Mouse (Mus musculus): ENCODE data around the gene Gtpbp3. TPM values are rescaled to one million over a fixed set of nuclear protein-coding genes. Genes with fewer than 3 reads are reported as not detected.

Gtpbp3 gene
- total and polyA plus RNA-seq, 3 experiments = 49.4 to 50.1 TPM; not detected in 1

DNA sequence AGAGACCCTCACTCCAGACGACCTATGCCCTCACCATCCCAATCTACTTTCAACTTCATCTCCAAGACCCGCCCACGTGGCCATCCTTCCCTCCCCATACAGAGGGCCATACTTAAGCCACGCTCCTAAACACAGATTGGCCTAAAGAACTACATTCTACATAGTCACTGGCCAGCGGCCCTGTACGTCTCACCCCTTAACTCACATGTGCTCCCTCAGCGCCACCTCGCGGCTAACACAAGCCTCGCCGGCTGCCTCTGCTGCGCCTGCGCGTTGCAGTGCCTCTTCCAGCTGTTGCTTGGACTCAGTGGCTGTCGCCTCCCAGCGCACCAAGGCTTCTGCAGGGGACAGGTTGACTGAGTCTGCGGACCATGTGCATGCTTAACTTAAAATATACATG lies 33.7 kb downstream of the Gtpbp3 start (continued):
- TF ChIP-seq TCF12 (IDR thresholded peaks at IDR 0.05; ENCODE audit: low read depth, low read length) (no peak), CHD1 (IDR thresholded peaks at IDR 0.05; ENCODE audit: low read depth, low read length) (no peak)

DNA sequence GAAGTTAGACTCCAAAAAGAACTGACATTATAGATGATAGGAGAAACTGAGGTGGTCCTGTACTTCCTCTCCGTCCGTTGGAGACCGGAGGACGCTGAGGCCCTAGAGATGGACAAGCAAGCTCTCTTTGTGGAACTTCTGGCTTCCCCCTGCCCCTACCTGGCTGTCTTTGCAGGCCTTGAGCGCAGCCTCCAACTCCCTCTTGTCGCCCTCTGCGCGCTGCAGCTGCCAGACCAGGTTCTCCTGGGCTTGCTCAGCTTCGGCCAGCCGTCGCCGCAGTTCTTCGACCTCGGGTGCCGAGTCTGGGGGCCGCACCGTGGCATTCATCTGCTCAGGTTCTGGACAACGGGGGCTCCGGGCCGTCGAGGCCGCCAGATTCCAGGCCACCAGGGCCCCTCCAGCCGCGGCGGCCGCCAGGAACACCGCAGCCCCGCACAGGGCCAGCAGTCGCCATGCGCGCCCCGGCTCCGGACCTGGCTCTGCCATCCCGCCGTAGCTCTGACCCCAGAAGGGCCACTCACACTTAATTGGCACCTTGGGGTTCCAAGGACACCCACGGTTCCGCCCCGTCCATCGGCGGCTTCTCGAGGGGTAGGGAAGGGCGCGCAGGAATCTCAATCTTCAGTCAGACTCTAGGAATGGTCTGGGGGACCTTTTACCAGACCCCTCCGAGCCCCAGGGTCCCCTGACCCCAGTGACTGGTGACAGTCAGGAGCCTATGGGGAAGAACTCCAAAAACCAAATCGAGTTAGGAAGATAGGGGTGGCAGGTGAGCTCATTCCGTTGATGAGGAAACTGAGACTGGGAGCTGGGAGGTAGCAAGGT lies 37.5 kb downstream of the Gtpbp3 start, which contains the start of gene Ccdc194:
Ccdc194 (minus strand) TSS at position 486 of the 825 bp plus-strand sequence.
- Histone ChIP-seq H3K4me1 (ENCODE audit: control insufficient read depth in 1 of 2, insufficient read depth in 2 of 2, low read length in 2 of 2) (0 out of 4 replicates have a peak, but pooled peaks cover 0 to 3% of the 10 kb centered on the region in 2 experiments), H3K9ac (ENCODE audit: control insufficient read depth, low read depth, low read length, poor library complexity, severe bottlenecking) (no peak within 1 kb of the TSS), H3K27ac (ENCODE audit: control insufficient read depth, low read depth, low read length) (no peak within 1 kb of the TSS), H3K36me3 (ENCODE audit: control insufficient read depth in 1 of 2, insufficient read depth in 2 of 2, low read length in 2 of 2) (no peaks in the 10 kb centered on the region; a peak in 1 of 4 replicates), H3K9me3 (replicated peaks; ENCODE audit: insufficient read depth, low read length) (no peaks in the 10 kb centered on the region), H3K4me3 (ENCODE audit: control insufficient read depth in 1 of 2, insufficient read depth in 1 of 2, low read depth in 2 of 2, low read length in 2 of 2) (no peak within 1 kb of the TSS), H3K27me3 (ENCODE audit: control insufficient read depth in 1 of 2, insufficient read depth in 2 of 2, low read length in 2 of 2) (no peaks in the 10 kb centered on the region; a peak in 1 of 4 replicates), H3K79me2 (ENCODE audit: control insufficient read depth, insufficient read depth, low read length, poor library complexity) (no peaks in the 10 kb centered on the region)
- TF ChIP-seq POLR2A (IDR thresholded peaks at IDR 0.05; ENCODE audit: control insufficient read depth in 1 of 2, insufficient read depth in 1 of 2, low read depth in 1 of 2, low read length in 2 of 2, poor library complexity in 1 of 2) = 0 out of 4 replicates have a peak, but pooled peaks of 1 of the 2 experiments have one; percentile 22
- no peak for TF ChIP-seq RAD21 (IDR thresholded peaks at IDR 0.05; ENCODE audit: low read depth, low read length)
- TF ChIP-seq MEF2A (IDR thresholded peaks at IDR 0.05; ENCODE audit: extremely low read depth, insufficient replicate concordance, low read depth, low read length, poor library complexity, severe bottlenecking) = no peak
- no peak for DNase-seq (ENCODE audit: low read depth, low spot score)

DNA sequence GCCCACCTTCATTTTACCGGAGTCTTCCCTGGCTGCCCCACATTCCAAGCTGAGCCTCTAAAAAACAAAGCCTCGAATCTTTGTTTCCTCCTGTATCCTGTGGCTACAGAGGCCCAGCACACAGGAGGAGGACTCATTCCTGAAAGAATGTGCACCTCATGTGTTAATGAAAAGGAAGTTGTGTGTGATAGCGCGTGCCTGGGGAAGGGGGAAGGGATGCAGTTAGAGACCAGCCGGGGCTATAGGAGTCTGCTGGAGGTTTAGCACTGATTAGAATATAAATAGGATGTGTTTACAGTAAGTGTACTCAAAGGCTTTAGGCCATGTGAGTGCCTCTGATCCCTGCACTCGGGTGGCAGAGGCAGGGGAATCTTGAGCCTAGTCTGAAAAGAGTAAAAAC lies 38.4 kb downstream of the Gtpbp3 start:
- H3K27ac ChIP-seq (ENCODE audit: control insufficient read depth, low read depth, low read length) = no peak overlapping the region
- no peaks in the 10 kb centered on the region for H3K79me2 ChIP-seq (ENCODE audit: control insufficient read depth, insufficient read depth, low read length, poor library complexity)
- no peaks in the 10 kb centered on the region; a peak in 1 of 4 replicates for H3K27me3 ChIP-seq (ENCODE audit: control insufficient read depth in 1 of 2, insufficient read depth in 2 of 2, low read length in 2 of 2)
- no peaks in the 10 kb centered on the region for H3K9me3 ChIP-seq (replicated peaks; ENCODE audit: insufficient read depth, low read length)
- no peaks in the 10 kb centered on the region; a peak in 1 of 4 replicates for H3K36me3 ChIP-seq (ENCODE audit: control insufficient read depth in 1 of 2, insufficient read depth in 2 of 2, low read length in 2 of 2)
- no peak overlapping the region for H3K4me3 ChIP-seq (ENCODE audit: control insufficient read depth in 1 of 2, insufficient read depth in 1 of 2, low read depth in 2 of 2, low read length in 2 of 2)
- no peak overlapping the region for H3K9ac ChIP-seq (ENCODE audit: control insufficient read depth, low read depth, low read length, poor library complexity, severe bottlenecking)
- 0 out of 4 replicates have a peak, but pooled peaks cover 0 to 3% of the 10 kb centered on the region in 2 experiments for H3K4me1 ChIP-seq (ENCODE audit: control insufficient read depth in 1 of 2, insufficient read depth in 2 of 2, low read length in 2 of 2)
- TF ChIP-seq POLR2AphosphoS5 (IDR thresholded peaks at IDR 0.05; ENCODE audit: borderline replicate concordance, low read depth, low read length) (no peak), SMC3 (IDR thresholded peaks at IDR 0.05; ENCODE audit: low read depth, low read length) (no peak), TBP (IDR thresholded peaks at IDR 0.05; ENCODE audit: low read depth, low read length) (no peak), HCFC1 (IDR thresholded peaks at IDR 0.05; ENCODE audit: low read depth, low read length) (no peak), GATA1 (IDR thresholded peaks at IDR 0.05; ENCODE audit: low read depth, low read length) (no peak), ZNF384 (IDR thresholded peaks at IDR 0.05; ENCODE audit: low read depth, low read length) (no peak), CHD2 (IDR thresholded peaks at IDR 0.05; ENCODE audit: low read length) (no peak), ZMIZ1 (IDR thresholded peaks at IDR 0.05; ENCODE audit: low read depth, low read length) (no peak), NRF1 (IDR thresholded peaks at IDR 0.05; ENCODE audit: insufficient read depth, low read depth, low read length, poor library complexity, severe bottlenecking) (no peak), MYB (IDR thresholded peaks at IDR 0.05; ENCODE audit: low read depth, low read length) (no peak)
- DNase-seq (ENCODE audit: low read depth, low spot score) = no peak

Measured in MEL (cell line).